Mouse (Mus musculus): ENCODE results near the gene Fbxl13. TPM values are rescaled to one million over a fixed set of nuclear protein-coding genes. Genes with fewer than 3 reads are reported as not detected.
"Not testable (repeated sequence)": the region's sequence is repeated elsewhere in the genome, so short reads cannot be mapped to it uniquely, and the experiment has no call there.

Fbxl13 gene
- total RNA-seq, 4 experiments from 2014 or later, result not detected

GRCm38 (mm10) chr5:21658038-21658437 is 12.6 kb upstream of the Fbxl13 start:
- no peak for DNase-seq (ENCODE audit: low spot score in 2 of 2)

- no peak for DNase-seq (ENCODE audit: low spot score in 2 of 2)
Observed at GRCm38 (mm10) chr5:21656912-21657311, 11.5 kb upstream of the Fbxl13 start.

GRCm38 (mm10) chr5:21651885-21652612 is 6.6 kb upstream of the Fbxl13 start:
- no peak for DNase-seq (ENCODE audit: low spot score in 2 of 2)

- DNase-seq (ENCODE audit: low spot score in 2 of 2), result no peak
Observed at GRCm38 (mm10) chr5:21650736-21651135, 5.3 kb upstream of the Fbxl13 start.

GRCm38 (mm10) chr5:21646133-21646491 is 678 bp upstream of the Fbxl13 start:
- DNase-seq (ENCODE audit: low spot score in 2 of 2), result no peak

GRCm38 (mm10) chr5:21644891-21645438 is 469 bp downstream of the Fbxl13 start:
- DNase-seq (ENCODE audit: low spot score in 2 of 2), result no peak

- DNase-seq (ENCODE audit: low spot score in 2 of 2), result no peak
Observed at GRCm38 (mm10) chr5:21643606-21644005, 1.8 kb downstream of the Fbxl13 start.

GRCm38 (mm10) chr5:21640961-21641360 is 4.5 kb downstream of the Fbxl13 start:
- no peak for DNase-seq (ENCODE audit: low spot score in 2 of 2)

GRCm38 (mm10) chr5:21625916-21626315 is 19.5 kb downstream of the Fbxl13 start:
- DNase-seq (ENCODE audit: low spot score in 2 of 2), result no peak

GRCm38 (mm10) chr5:21616450-21617009 is 28.9 kb downstream of the Fbxl13 start:
- no peak for DNase-seq (ENCODE audit: low spot score in 2 of 2)

GRCm38 (mm10) chr5:21614299-21614698 is 31.1 kb downstream of the Fbxl13 start:
- DNase-seq (ENCODE audit: low spot score in 2 of 2), result not testable (repeated sequence)

- DNase-seq (ENCODE audit: low spot score in 2 of 2), result no peak
Observed at GRCm38 (mm10) chr5:21610996-21611395, 34.4 kb downstream of the Fbxl13 start.

GRCm38 (mm10) chr5:21608311-21609304 is 36.8 kb downstream of the Fbxl13 start:
- peak; percentile 2 to 31 for DNase-seq (ENCODE audit: low spot score in 2 of 2)

- DNase-seq (ENCODE audit: low spot score in 2 of 2), result no peak
Observed at GRCm38 (mm10) chr5:21605936-21606335, 39.5 kb downstream of the Fbxl13 start.

- DNase-seq (ENCODE audit: low spot score in 2 of 2), result no peak
Observed at GRCm38 (mm10) chr5:21599961-21600360, 45.5 kb downstream of the Fbxl13 start.

GRCm38 (mm10) chr5:21599536-21599935 is 45.9 kb downstream of the Fbxl13 start:
- not testable (repeated sequence) for DNase-seq (ENCODE audit: low spot score in 2 of 2)

- no peak for DNase-seq (ENCODE audit: low spot score in 2 of 2)
Observed at GRCm38 (mm10) chr5:21593201-21593709, 52.2 kb downstream of the Fbxl13 start.

GRCm38 (mm10) chr5:21592106-21592505 is 53.3 kb downstream of the Fbxl13 start:
- no peak for DNase-seq (ENCODE audit: low spot score in 2 of 2)

GRCm38 (mm10) chr5:21588220-21588619 is 57.2 kb downstream of the Fbxl13 start:
- no peak for DNase-seq (ENCODE audit: low spot score in 2 of 2)

GRCm38 (mm10) chr5:21587683-21588082 is 57.8 kb downstream of the Fbxl13 start:
- DNase-seq (ENCODE audit: low spot score in 2 of 2), result no peak

GRCm38 (mm10) chr5:21586763-21587162 is 58.7 kb downstream of the Fbxl13 start:
- peak; percentile 11 to 14 for DNase-seq (ENCODE audit: low spot score in 2 of 2)

Measured in gastrocnemius, adult 8-10 months (tissue).